Mouse (Mus musculus) gonadal fat pad, adult 2 months (tissue): Measurements from ENCODE around the gene Rsrc2. TPM values are rescaled to one million over a fixed set of nuclear protein-coding genes. Genes with fewer than 3 reads are reported as not detected.

Source experiments
- DNase-seq: peaks from one replicate; pipeline ENCODE4 v3.0.0-alpha.2; 2012; ENCODE audit warnings: low read depth
- polyA plus RNA-seq: library from polyadenylated mRNA; depleted of rRNA; stranded (reverse); fragments of >200 nt; gene quantifications from 2 replicates; pipeline ENCODE4 v1.2.3, GENCODE M21; 2012; rRNA removed

Gene Rsrc2
- polyA plus RNA-seq, 1 experiment: 11.9 TPM

GRCm38 (mm10) chr5:123696961-123697360 lies 52.3 kb downstream of the Rsrc2 start:
- DNase-seq: no peak

- DNase-seq: no peak
Observed at GRCm38 (mm10) chr5:123696244-123696643, 53.0 kb downstream of the Rsrc2 start.

DNA sequence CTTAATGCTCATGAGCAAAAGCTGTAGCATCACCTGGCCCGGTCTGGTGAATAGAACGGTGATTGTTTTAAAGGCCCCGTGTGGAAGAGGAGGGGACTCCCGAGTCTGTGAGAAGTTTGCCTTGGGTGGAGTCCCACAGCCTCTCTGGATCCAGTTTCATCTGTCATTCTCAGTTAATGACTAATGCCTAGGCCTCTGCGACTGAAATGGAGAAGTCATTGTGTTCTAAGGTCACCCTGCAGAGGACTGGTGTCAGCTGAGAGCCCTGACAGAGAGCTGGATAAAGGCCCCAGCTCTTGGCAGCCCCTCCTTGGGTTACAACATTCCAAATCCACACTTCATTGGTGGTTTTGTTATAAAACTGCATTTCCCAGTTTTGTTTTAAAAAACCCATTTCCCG lies 54.7 kb downstream of the Rsrc2 start:
- no peak for DNase-seq

DNA sequence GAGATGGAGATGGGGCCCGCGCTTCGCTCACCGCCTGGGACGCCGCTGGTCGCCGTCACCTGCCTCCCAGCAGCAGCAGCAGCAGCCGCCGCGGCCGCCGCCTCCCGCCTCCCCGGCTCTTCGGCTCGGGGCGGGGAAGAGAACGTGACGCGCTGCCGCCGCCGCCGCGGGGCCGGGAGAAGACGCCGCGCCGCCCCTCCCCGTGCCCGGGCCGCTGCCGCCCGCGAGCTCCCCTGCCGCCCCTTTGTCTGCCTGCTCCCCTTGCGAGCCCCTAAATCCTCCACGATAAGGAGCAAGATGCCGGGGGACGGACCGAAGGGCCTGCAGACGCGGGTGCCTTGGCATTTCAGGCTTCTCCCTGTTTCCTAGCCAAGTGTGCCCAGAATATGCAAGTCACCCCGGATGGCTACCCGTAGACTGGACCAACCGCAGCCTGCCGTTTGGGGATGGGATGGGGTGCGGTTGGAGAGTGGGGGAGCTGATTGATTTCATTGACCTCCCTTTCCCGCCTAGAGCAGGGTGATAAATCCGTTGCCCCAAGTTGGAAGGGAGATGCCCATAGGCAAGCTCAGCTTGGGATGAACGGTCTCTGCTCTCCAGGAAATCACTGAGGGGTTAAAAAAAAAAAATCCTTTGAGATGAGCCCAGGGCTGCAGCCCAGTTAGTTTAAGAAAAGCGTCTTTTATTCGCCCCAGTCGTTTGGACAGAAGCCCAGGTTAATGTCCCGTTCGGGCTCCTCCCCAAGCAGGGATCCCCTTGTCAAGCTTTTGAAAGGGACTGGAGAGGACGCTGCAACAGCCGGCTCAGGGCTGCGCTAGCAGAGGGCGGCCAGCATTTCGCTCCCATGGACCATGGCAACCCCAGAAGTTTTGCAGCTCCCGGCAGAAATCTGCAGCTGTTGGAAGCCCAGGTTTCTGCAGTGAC lies 64.7 kb downstream of the Rsrc2 start, which contains the start of gene Clip1:
Gene Clip1, minus strand, starts transcription at position 398 of the 924 bp plus-strand sequence.
- DNase-seq: no peak

DNA sequence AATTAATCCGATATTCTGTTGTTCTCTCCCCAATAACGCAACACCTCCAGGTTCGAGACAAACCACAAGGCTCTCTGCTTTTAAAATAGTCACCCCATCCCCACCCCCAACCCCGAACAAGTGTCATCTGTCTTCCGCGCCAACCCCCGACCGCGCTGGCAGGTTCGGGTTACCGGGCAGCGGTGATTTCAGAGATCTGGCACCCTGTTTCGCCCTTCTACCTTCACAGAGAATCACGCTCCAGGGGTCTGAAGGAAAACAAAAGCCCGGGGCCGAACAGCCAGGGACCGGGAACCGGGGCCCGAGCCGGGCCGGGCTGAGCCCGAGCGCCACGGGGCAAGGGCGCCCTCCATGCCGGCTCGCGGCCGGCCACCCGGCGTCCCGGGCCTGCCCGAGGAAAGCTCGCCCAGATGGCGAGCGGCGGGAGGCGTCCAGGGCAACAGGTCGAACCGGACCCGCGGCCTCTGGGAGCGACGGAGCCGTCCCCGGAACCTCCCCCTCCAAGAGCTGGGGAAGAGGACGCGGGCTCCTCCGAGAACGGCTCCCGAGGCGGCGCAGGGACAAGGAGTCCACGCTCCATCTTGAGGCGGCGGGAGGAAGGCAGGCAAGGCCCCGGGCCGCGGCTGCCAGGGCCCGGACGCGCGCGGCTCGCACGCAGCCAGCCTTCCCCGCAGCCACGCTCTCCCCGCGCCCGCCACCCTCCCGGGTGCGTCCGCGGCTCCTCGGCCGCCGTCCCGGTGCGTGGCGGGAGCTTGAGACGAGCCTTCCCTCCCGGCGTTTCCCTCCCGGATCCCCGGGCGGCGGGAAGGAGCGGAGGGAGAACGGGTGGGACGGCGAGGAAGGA lies 65.6 kb downstream of the Rsrc2 start:
- no peak for DNase-seq

- DNase-seq: no peak
Observed at GRCm38 (mm10) chr5:123683043-123683376, 66.2 kb downstream of the Rsrc2 start.

- no peak for DNase-seq
Observed at GRCm38 (mm10) chr5:123682372-123682771, 66.8 kb downstream of the Rsrc2 start.

- DNase-seq: no peak
Observed at GRCm38 (mm10) chr5:123679546-123680263, 69.5 kb downstream of the Rsrc2 start.

DNA sequence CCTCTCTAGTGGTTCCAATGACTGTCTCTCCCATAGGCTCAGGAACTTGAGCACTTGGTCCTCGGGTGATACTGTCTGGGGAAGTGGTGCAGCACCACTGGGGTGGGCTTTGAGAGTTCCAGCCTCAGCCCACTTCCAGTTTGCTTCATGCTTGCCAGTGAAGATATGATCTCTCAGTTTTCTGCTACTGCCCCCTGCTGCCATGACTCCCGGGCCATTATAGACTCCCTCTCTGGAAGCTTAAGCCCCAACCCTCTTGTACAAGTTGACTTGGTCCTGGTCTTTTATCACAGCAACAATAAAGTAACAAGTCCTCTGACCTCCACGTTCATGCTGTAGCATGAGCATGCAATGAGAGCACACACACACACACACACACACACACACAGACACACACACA lies 70.1 kb downstream of the Rsrc2 start:
- no peak for DNase-seq

Other genes starting within 250 kb of the Rsrc2 start
- gene B3gnt4, start 239.0 kb downstream of the Rsrc2 start, polyA plus RNA-seq: 0.41 and 0.42 TPM in 2 replicates
- gene Diablo, start 225.2 kb downstream of the Rsrc2 start, polyA plus RNA-seq: 51.5 and 65.9 TPM in 2 replicates
- gene Gm49027, start 223.9 kb downstream of the Rsrc2 start, polyA plus RNA-seq: 0.53 and 1.4 TPM in 2 replicates
- 20.7 and 22.1 TPM in 2 replicates for gene Vps33a, start 176.4 kb downstream of the Rsrc2 start, polyA plus RNA-seq
- 20.2 and 23.4 TPM in 2 replicates for gene Clip1, start 64.8 kb downstream of the Rsrc2 start, polyA plus RNA-seq
- 17.4 and 19.4 TPM in 2 replicates for gene Zcchc8, start 28.3 kb downstream of the Rsrc2 start, polyA plus RNA-seq
- 0.80 and 1.7 TPM in 2 replicates for gene Kntc1, start 302 bp upstream of the Rsrc2 start, polyA plus RNA-seq
- 7.6 and 8.5 TPM in 2 replicates for gene Hcar2, start 116.1 kb upstream of the Rsrc2 start, polyA plus RNA-seq
- gene Hcar1, start 130.6 kb upstream of the Rsrc2 start, polyA plus RNA-seq: 20.6 and 23.5 TPM in 2 replicates
- gene Denr, start 157.8 kb upstream of the Rsrc2 start, polyA plus RNA-seq: 9.0 and 14.4 TPM in 2 replicates
- 2.1 and 2.6 TPM in 2 replicates for gene Gm43518, start 178.0 kb upstream of the Rsrc2 start, polyA plus RNA-seq
- 6.1 and 8.7 TPM in 2 replicates for gene Ccdc62, start 181.3 kb upstream of the Rsrc2 start, polyA plus RNA-seq
- gene Hip1r, start 224.2 kb upstream of the Rsrc2 start, polyA plus RNA-seq: 46.6 and 59.4 TPM in 2 replicates